Mouse (Mus musculus) bone marrow macrophage, adult 2 months (primary cell): ENCODE measurements around the gene Slit3.

Source experiments
- CTCF ChIP-seq: IDR thresholded peaks from 2 replicates; pipeline ENCODE4 v1.5.1; 2012; ENCODE audit warnings: low read depth, mild to moderate bottlenecking, low read length, moderate library complexity
- POLR2A ChIP-seq: IDR thresholded peaks from 2 replicates; pipeline ENCODE4 v1.6.1; 2012; ENCODE audit warnings: mild to moderate bottlenecking, low read depth, low read length, borderline replicate concordance

DNA sequence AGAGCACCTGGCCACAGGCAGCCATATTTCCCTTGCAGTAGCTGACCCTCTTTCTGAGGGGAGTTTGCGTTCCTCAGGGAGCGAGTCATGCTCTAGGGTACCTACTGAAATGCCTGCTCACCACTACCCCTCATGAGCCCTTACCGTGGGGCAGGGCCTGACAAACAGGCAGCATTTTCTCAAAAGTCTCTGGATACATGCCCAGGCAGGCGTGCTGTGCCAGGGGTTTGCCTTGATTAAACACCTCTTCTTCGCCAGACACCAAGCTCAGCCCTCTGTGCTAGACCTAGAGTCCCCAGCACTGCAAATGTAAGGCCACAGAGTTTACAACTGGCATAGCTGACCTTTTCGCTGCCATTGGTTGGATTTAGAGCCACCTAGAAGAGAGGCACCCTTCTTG lies 345.7 kb downstream of the Slit3 start:
- TF ChIP-seq CTCF (no peak), POLR2A (no peak)
